Mouse (Mus musculus): ENCODE measurements around the gene Gm49355. TPM values are rescaled to one million over a fixed set of nuclear protein-coding genes. Genes with fewer than 3 reads are reported as not detected.

Gene Gm49355
- total RNA-seq, 2 experiments from 2014 or later = not detected

GRCm38 (mm10) chr14:12341789-12342457 lies 58.1 kb downstream of the Gm49355 start:
- ATAC-seq (replicated peaks; ENCODE audit: low FRiP score, poor library complexity, severe bottlenecking) = no peak

- no peak for ATAC-seq (replicated peaks; ENCODE audit: low FRiP score, poor library complexity, severe bottlenecking)
These were observed 58.8 kb downstream of the Gm49355 start for GRCm38 (mm10) chr14:12342458-12343131.

GRCm38 (mm10) chr14:12343451-12343941 lies 59.7 kb downstream of the Gm49355 start:
- no peak for ATAC-seq (replicated peaks; ENCODE audit: low FRiP score, poor library complexity, severe bottlenecking)

- no peak for ATAC-seq (replicated peaks; ENCODE audit: low FRiP score, poor library complexity, severe bottlenecking)
These were observed 60.4 kb downstream of the Gm49355 start for GRCm38 (mm10) chr14:12344061-12344745.

GRCm38 (mm10) chr14:12344746-12345240 lies 61.0 kb downstream of the Gm49355 start:
- ATAC-seq (replicated peaks; ENCODE audit: low FRiP score, poor library complexity, severe bottlenecking) = no peak

GRCm38 (mm10) chr14:12345241-12345921 lies 61.6 kb downstream of the Gm49355 start:
- ATAC-seq (replicated peaks; ENCODE audit: low FRiP score, poor library complexity, severe bottlenecking) = no peak

GRCm38 (mm10) chr14:12346011-12346864 lies 62.5 kb downstream of the Gm49355 start:
- no peak for ATAC-seq (replicated peaks; ENCODE audit: low FRiP score, poor library complexity, severe bottlenecking)

GRCm38 (mm10) chr14:12346865-12347600 lies 63.3 kb downstream of the Gm49355 start:
- no peak for ATAC-seq (replicated peaks; ENCODE audit: low FRiP score, poor library complexity, severe bottlenecking)

- no peak for ATAC-seq (replicated peaks; ENCODE audit: low FRiP score, poor library complexity, severe bottlenecking)
These were observed 64.3 kb downstream of the Gm49355 start, which contains the start of gene Fezf2 for GRCm38 (mm10) chr14:12348089-12348488. Gene Fezf2, minus strand, starts transcription at chr14:12348189.

- ATAC-seq (replicated peaks; ENCODE audit: low FRiP score, poor library complexity, severe bottlenecking) = no peak
These were observed 65.7 kb downstream of the Gm49355 start for GRCm38 (mm10) chr14:12349334-12350090.

- ATAC-seq (replicated peaks; ENCODE audit: low FRiP score, poor library complexity, severe bottlenecking) = no peak
These were observed 66.6 kb downstream of the Gm49355 start for GRCm38 (mm10) chr14:12350271-12350916.

Other genes starting within 250 kb of the Gm49355 start
- 11.9 and 34.0 TPM in 2 replicates for gene 3830406C13Rik, start 197 bp downstream of the Gm49355 start, total RNA-seq (2015; ENCODE audit: low replicate concordance)
- 4.6 and 7.6 TPM in 2 replicates for gene 3830406C13Rik, start 197 bp downstream of the Gm49355 start, total RNA-seq (2017; ENCODE audit: low replicate concordance)
- gene Fezf2, start 64.2 kb downstream of the Gm49355 start, total RNA-seq (2015; ENCODE audit: low replicate concordance) = not detected in 2 replicates
- not detected in 2 replicates for gene Fezf2, start 64.2 kb downstream of the Gm49355 start, total RNA-seq (2017; ENCODE audit: low replicate concordance)

Data from erythroblast, adult 5-6 weeks (primary cell).